Mouse (Mus musculus) midbrain, embryonic 13.5 days (tissue): ENCODE measurements around the gene Tmem234. TPM values are rescaled to one million over a fixed set of nuclear protein-coding genes. Genes with fewer than 3 reads are reported as not detected.
A peak's percentile ranks its signal among the peaks of the same experiment; 100 is the strongest.
"Not testable (repeated sequence)": the region's sequence is repeated elsewhere in the genome, so short reads cannot be mapped to it uniquely, and the experiment has no call there.

Source experiments
- ATAC-seq: fragments of 200-750 bp; cut with Nextera tagmentation; 2 replicates; pipeline ENCODE4 v1.8.0; 2017; ENCODE audit warnings: mild to moderate bottlenecking, moderate TSS enrichment, moderate library complexity
- H3K27ac ChIP-seq: fragments of 300-500 bp; sonication (generic); 2 replicates; pipeline ENCODE4 v1.5.1; 2015; ENCODE audit warnings: inconsistent platforms, mild to moderate bottlenecking, moderate library complexity
- H3K27me3 ChIP-seq: fragments of 300-500 bp; sonication (generic); 2 replicates; pipeline ENCODE4 v1.6.1; 2015; ENCODE audit warnings: mild to moderate bottlenecking, inconsistent platforms
- H3K36me3 ChIP-seq: fragments of 300-500 bp; sonication (generic); 2 replicates; pipeline ENCODE4 v1.6.1; 2015; ENCODE audit warnings: mild to moderate bottlenecking, inconsistent platforms
- H3K4me1 ChIP-seq: fragments of 300-500 bp; sonication (generic); replicated peaks from 2 replicates; pipeline ENCODE4 v1.6.1; 2015; ENCODE audit warnings: inconsistent platforms
- H3K4me2 ChIP-seq: fragments of 300-500 bp; sonication (generic); replicated peaks from 2 replicates; pipeline ENCODE4 v1.6.1; 2015; ENCODE audit warnings: moderate library complexity, mild to moderate bottlenecking, inconsistent platforms
- H3K4me3 ChIP-seq: fragments of 300-500 bp; sonication (generic); replicated peaks from 2 replicates; pipeline ENCODE4 v1.5.1; 2015; ENCODE audit warnings: mild to moderate bottlenecking, inconsistent platforms
- H3K9ac ChIP-seq: fragments of 300-500 bp; sonication (generic); replicated peaks from 2 replicates; pipeline ENCODE4 v1.6.1; 2015; ENCODE audit warnings: mild to moderate bottlenecking, inconsistent platforms
- H3K9me3 ChIP-seq: fragments of 300-500 bp; sonication (generic); 2 replicates; pipeline ENCODE4 v1.6.1; 2016; ENCODE audit warnings: mild to moderate bottlenecking, inconsistent platforms
- WGBS: fragments of 180-500 bp; shearing (Covaris S2); methylation state at CpG from one replicate; pipeline ENCODE4 v1.1.7; 2015; 5-methylcytosine and 5-hydroxymethylcytosine counted together
- polyA plus RNA-seq: library from polyadenylated mRNA; unstranded; fragments of >200 nt; fragmentation: Nextera tagmentation; extraction: Ambion mirVana; gene quantifications from 2 replicates; pipeline ENCODE4 v1.2.1, GENCODE M21; 2015

Tmem234 gene
- polyA plus RNA-seq, result 205 and 214 TPM in 2 replicates

- Histone ChIP-seq H3K4me3 (peak within 1 kb of the TSS; percentile 99), H3K4me2 (peak within 1 kb of the TSS; percentile 86), H3K4me1 (peaks cover 33% of the 10 kb centered on the region), H3K9ac (peak within 1 kb of the TSS; percentile 96), H3K36me3 (peaks cover 56% of the 10 kb centered on the region), H3K27me3 (no peaks in the 10 kb centered on the region), H3K27ac (peak within 1 kb of the TSS; percentile 64), H3K9me3 (no peaks in the 10 kb centered on the region)
- WGBS, result under 1% methylated on average over 72 of the region's 74 CpGs
- peak; percentile 91 for ATAC-seq
Observed at GRCm38 (mm10) chr4:129600233-129601158, at the start of gene Tmem234, which contains the start of gene Eif3i. Gene Tmem234, plus strand, starts transcription at chr4:129600668. Gene Eif3i, minus strand, starts transcription at chr4:129600648.

GRCm38 (mm10) chr4:129554512-129554911 is 46.0 kb upstream of the Tmem234 start:
- not testable (repeated sequence) for H3K36me3 ChIP-seq, H3K9me3 ChIP-seq, H3K4me3 ChIP-seq, H3K9ac ChIP-seq, H3K4me2 ChIP-seq, ATAC-seq, H3K27ac ChIP-seq
- WGBS, result 71% methylated on average over 6 of the region's 6 CpGs
- H3K27me3 ChIP-seq, result peaks cover 14% of the 10 kb centered on the region; the same call in 1 of the 2 replicates
- H3K4me1 ChIP-seq, result peaks cover 13% of the 10 kb centered on the region

GRCm38 (mm10) chr4:129555421-129555861 is 45.0 kb upstream of the Tmem234 start:
- peak; percentile 58; the same call in 1 of the 2 replicates for ATAC-seq
- H3K9ac ChIP-seq, result peak overlapping the region; percentile 60

GRCm38 (mm10) chr4:129555862-129556531 is 44.5 kb upstream of the Tmem234 start:
- under 1% methylated on average over 24 of the region's 24 CpGs for WGBS
- Histone ChIP-seq H3K4me2 (peak overlapping the region; percentile 77), H3K27ac (peak overlapping the region; percentile 64), H3K4me1 (peaks cover 13% of the 10 kb centered on the region), H3K9ac (peak overlapping the region; percentile 60), H3K4me3 (peak overlapping the region; percentile 51), H3K9me3 (no peaks in the 10 kb centered on the region), H3K36me3 (no peaks in the 10 kb centered on the region), H3K27me3 (peaks cover 14% of the 10 kb centered on the region; the same call in 1 of the 2 replicates)
- ATAC-seq, result peak; percentile 73

More at GRCm38 (mm10) chr4:129555421-129555861, 45.0 kb upstream of the Tmem234 start:
- no peaks in the 10 kb centered on the region for H3K9me3 ChIP-seq
- H3K4me1 ChIP-seq, result peaks cover 13% of the 10 kb centered on the region
- peaks cover 14% of the 10 kb centered on the region; the same call in 1 of the 2 replicates for H3K27me3 ChIP-seq
- peak overlapping the region; percentile 51 for H3K4me3 ChIP-seq
- H3K27ac ChIP-seq, result no peak overlapping the region
- peak overlapping the region; percentile 77 for H3K4me2 ChIP-seq
- H3K36me3 ChIP-seq, result no peaks in the 10 kb centered on the region
- 5% methylated on average over 16 of the region's 16 CpGs for WGBS

- peak overlapping the region; percentile 58 for H3K9ac ChIP-seq
- no peaks in the 10 kb centered on the region for H3K9me3 ChIP-seq
- peaks cover 13% of the 10 kb centered on the region for H3K4me1 ChIP-seq
- 8% methylated on average over 33 of the region's 33 CpGs for WGBS
- peak overlapping the region; percentile 26; the same call in 1 of the 2 replicates for H3K27ac ChIP-seq
- H3K4me3 ChIP-seq, result peak overlapping the region; percentile 51
- peak overlapping the region; percentile 77 for H3K4me2 ChIP-seq
- no peaks in the 10 kb centered on the region for H3K36me3 ChIP-seq
- peaks cover 14% of the 10 kb centered on the region; the same call in 1 of the 2 replicates for H3K27me3 ChIP-seq
- peak; percentile 68 for ATAC-seq
Observed at GRCm38 (mm10) chr4:129556532-129557223, 43.8 kb upstream of the Tmem234 start.

- H3K27ac ChIP-seq, result peak overlapping the region; percentile 26; the same call in 1 of the 2 replicates
- no peak; the same call in 1 of the 2 replicates for ATAC-seq
Observed at GRCm38 (mm10) chr4:129557256-129557808, 43.1 kb upstream of the Tmem234 start.

GRCm38 (mm10) chr4:129558321-129558955 is 42.0 kb upstream of the Tmem234 start:
- H3K9me3 ChIP-seq, result no peaks in the 10 kb centered on the region
- ATAC-seq, result no peak
- WGBS, result 86% methylated on average over 12 of the region's 12 CpGs
- no peaks in the 10 kb centered on the region for H3K36me3 ChIP-seq
- H3K4me3 ChIP-seq, result no peak overlapping the region
- H3K9ac ChIP-seq, result no peak overlapping the region
- peaks cover 14% of the 10 kb centered on the region; the same call in 1 of the 2 replicates for H3K27me3 ChIP-seq
- no peak overlapping the region for H3K27ac ChIP-seq
- peaks cover 13% of the 10 kb centered on the region for H3K4me1 ChIP-seq
- no peak overlapping the region for H3K4me2 ChIP-seq

More at GRCm38 (mm10) chr4:129557256-129557808, 43.1 kb upstream of the Tmem234 start:
- 0 out of 2 replicates have a peak overlapping the region, but pooled peaks have one; percentile 58 for H3K9ac ChIP-seq
- H3K4me1 ChIP-seq, result peaks cover 13% of the 10 kb centered on the region
- H3K9me3 ChIP-seq, result no peaks in the 10 kb centered on the region
- H3K4me2 ChIP-seq, result peak overlapping the region; percentile 77; the same call in 1 of the 2 replicates
- no peaks in the 10 kb centered on the region for H3K36me3 ChIP-seq
- peak overlapping the region; percentile 51; the same call in 1 of the 2 replicates for H3K4me3 ChIP-seq
- 91% methylated on average over 9 of the region's 9 CpGs for WGBS
- H3K27me3 ChIP-seq, result peaks cover 14% of the 10 kb centered on the region; the same call in 1 of the 2 replicates

GRCm38 (mm10) chr4:129561184-129561583 is 39.3 kb upstream of the Tmem234 start:
- Histone ChIP-seq H3K27ac (no peak overlapping the region), H3K4me1 (peaks cover 4% of the 10 kb centered on the region), H3K27me3 (0 out of 2 replicates have a peak, but pooled peaks cover 3% of the 10 kb centered on the region), H3K4me3 (no peak overlapping the region), H3K9me3 (no peaks in the 10 kb centered on the region), H3K4me2 (no peak overlapping the region), H3K36me3 (no peaks in the 10 kb centered on the region), H3K9ac (no peak overlapping the region)
- no peak for ATAC-seq
- 94% methylated on average over 5 of the region's 5 CpGs for WGBS

DNA sequence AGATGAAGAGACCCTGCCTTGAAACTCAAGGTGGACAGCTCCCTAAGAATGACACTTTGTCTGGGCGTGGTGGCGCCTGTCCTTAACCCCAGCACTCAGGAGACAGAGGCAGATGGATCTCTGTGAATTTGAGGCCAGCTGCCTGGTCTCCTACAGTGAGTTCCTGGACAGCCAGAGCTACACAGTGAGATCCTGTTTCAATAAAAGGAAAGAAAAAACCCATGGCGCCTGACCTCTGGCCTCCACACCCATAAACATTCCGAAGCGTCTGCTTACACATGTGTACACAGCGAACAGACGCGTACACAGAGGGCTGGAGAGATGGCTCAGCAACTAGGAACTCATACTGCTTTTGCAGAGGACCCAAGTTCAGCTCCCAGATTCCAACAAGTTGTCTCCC is 36.8 kb upstream of the Tmem234 start:
- 80% methylated on average over 8 of the region's 8 CpGs for WGBS

GRCm38 (mm10) chr4:129565139-129565538 is 35.3 kb upstream of the Tmem234 start:
- H3K9me3 ChIP-seq, result no peaks in the 10 kb centered on the region
- H3K4me1 ChIP-seq, result no peaks in the 10 kb centered on the region
- no peak overlapping the region for H3K9ac ChIP-seq
- WGBS, result 83% methylated on average over 6 of the region's 6 CpGs
- H3K36me3 ChIP-seq, result no peaks in the 10 kb centered on the region
- ATAC-seq, result no peak
- H3K27ac ChIP-seq, result no peak overlapping the region
- no peak overlapping the region for H3K4me3 ChIP-seq
- H3K27me3 ChIP-seq, result no peaks in the 10 kb centered on the region
- no peak overlapping the region for H3K4me2 ChIP-seq

More for the DNA sequence above, 36.8 kb upstream of the Tmem234 start:
- no peak overlapping the region for H3K27ac ChIP-seq
- H3K9ac ChIP-seq, result no peak overlapping the region
- no peaks in the 10 kb centered on the region for H3K9me3 ChIP-seq
- no peaks in the 10 kb centered on the region for H3K36me3 ChIP-seq
- no peaks in the 10 kb centered on the region for H3K4me1 ChIP-seq
- no peak overlapping the region for H3K4me2 ChIP-seq
- no peak overlapping the region for H3K4me3 ChIP-seq
- no peak for ATAC-seq
- H3K27me3 ChIP-seq, result no peaks in the 10 kb centered on the region
